Mouse (Mus musculus) neutrophil, adult 65 days (primary cell): ENCODE measurements around the gene Gm9803. TPM values are rescaled to one million over a fixed set of nuclear protein-coding genes. Genes with fewer than 3 reads are reported as not detected.

Experiments used
- total RNA-seq: library from RNA; stranded (reverse); gene quantifications from 2 replicates; pipeline ENCODE4 v1.2.4, GENCODE M21; 2023

Gm9803 gene
- total RNA-seq: 4.6 TPM in 1 of 2 replicates, not detected in the other

DNA sequence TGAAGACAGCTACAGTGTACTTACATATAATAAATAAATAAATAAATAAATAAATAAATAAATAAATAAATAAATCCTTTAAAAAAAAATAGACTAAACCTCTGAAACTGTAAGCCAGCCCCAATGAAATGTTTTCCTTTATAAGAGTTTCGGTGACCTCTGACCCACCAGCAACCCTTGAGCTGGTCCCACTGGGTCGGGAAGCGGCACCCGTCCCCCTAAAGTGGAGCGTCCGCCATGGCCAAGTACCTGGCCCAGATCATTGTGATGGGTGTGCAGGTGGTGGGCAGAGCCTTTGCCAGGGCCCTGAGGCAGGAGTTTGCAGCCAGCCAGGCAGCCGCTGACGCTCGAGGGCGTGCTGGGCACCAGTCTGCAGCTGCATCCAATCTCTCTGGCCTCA is at the start of gene Gm9803:
TSS of gene Gm9803 (plus strand) at position 154 of the 400 bp plus-strand sequence.

DNA sequence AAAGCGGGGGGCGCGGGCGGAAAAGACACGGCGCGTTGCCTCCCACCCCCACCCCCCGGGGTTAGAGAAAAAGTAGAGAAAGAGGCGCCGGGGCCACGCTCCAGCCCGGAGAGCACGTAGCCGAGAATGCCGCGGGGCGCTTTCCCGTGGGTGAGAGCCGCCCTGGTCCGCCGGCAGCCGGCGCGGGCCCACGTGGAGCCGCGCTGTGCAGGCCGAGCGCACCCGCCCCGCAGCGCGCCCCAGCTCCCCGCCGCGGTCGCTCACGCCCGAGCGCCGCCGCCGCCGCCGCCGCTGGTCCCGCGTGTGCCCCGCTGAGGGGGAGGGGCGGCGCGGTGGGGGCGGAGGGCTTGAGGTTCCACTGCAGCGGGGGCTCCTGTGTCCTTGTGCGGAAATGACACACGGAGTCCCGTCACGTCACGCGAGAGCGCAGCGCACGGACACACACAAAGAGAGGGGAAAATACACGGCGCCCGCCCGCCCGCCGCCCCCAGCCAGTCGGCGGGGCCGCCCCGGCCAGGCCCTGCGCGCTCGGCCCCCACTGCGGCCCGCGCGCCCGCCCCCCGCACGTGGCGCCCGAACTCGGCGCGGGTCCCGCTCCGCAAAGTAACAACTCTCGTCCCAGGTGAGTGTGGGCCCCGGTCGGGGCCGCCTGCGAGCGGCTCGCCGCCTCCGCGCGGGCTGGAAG is 45.0 kb upstream of the Gm9803 start, which contains the start of gene Bend3:
TSS of gene Bend3 (plus strand) at position 81 of the 685 bp plus-strand sequence.

DNA sequence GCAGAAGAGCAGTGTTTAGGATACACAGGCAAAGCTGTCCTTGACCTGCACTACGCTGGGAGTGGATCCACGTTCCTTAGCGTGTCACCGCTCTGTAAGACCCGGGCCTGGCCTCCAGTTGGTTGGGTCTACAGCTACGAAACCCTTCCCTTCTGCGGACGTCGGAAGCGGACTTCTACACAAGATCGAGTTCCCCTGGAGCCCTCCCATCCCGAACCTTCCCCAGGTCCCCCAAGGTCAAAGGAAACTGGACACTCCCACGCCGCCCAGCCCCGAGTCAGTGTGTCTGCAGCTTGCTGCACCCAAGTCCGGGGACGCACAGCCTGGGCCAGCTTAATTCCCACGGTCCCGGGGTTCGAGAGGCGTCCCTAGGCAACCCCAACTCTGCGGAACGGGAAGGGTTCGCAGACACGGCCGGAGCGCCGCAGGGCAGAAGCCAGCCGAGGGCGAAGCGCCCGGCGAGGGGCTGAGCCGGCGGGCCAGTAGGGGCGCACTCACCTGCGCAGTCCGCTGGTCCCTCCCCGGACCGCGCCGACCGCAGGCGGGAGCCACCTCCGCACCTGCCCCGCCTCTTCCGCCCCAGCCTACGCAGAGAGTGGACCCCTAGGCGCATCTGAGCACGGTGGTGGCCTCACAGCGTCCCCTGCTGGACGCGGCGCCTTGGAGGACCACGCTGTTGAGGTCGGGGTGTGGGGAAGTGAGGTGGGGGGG is 16.7 kb downstream of the Gm9803 start, which contains the start of gene 1700021F05Rik:
TSS of gene 1700021F05Rik (minus strand) at position 553 of the 711 bp plus-strand sequence.

Other genes starting within 250 kb of the Gm9803 start
- gene Bend3, start 45.3 kb upstream of the Gm9803 start, total RNA-seq: 2.3 and 2.8 TPM in 2 replicates
- gene 1700021F05Rik, start 16.9 kb downstream of the Gm9803 start, total RNA-seq: 7.9 and 11.0 TPM in 2 replicates
- gene Cd24a, start 54.2 kb downstream of the Gm9803 start, total RNA-seq: 730 and 848 TPM in 2 replicates